Comparison of ENCODE assay signal across 10 mouse cellular contexts in the genomic region with DNA sequence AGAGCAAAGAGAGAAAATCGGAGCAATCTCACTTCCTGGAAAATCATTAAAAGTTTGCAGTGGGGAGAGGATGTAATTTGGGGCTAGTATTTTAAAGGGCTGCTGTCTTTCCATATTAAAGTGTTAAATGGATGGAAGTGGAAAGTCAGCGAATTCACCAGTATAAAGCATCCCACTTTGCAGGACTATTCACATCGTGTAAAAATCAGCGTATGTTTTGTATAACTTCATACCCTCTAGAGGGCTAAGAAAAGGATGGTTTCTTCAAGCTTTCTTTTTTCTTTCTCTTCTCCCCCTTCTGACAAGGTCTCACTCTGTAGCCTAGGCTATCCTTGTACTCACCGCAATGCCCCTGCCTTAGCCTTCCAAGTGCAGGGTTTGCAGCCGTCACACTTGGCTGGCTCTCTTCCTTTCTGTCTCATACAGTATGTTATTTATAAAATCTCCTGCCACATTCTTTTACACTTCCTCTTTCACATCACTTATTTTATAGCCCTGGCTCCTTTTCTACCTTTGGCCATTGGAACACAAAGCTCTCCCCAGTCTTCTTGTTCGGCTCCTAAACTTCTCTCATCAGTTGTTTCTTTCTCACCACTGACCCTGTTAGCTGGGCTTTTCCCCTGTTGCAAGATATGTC. TPM values are rescaled to one million over a fixed set of nuclear protein-coding genes. Genes with fewer than 3 reads are reported as not detected.
DNase-seq lines count a peak whose midpoint lies in the region; ATAC-seq and TF ChIP-seq lines count a peak whose summit lies in the region.
"Had no signal": no experiment of that assay in that cellular context is flagged by ENCODE, and none has a peak within 500 bp of the region (broad histone marks: within the 10 kb centered on the region; RNA-seq: fewer than 3 reads in every experiment).

No protein-coding gene starts in this region.

- no peak for DNase-seq in kidney, adult 9 months
- DNase-seq in Patski (ENCODE audit: low read depth, low spot score) = peak; percentile 25
- peak; percentile 38 for DNase-seq in naive thymus-derived CD4-positive, alpha-beta T cell, adult 2 months (ENCODE audit: low read depth)
- no peak for DNase-seq in left cerebral cortex, adult 8-10 months (ENCODE audit: low spot score in 2 of 2)
- DNase-seq in urinary bladder, postnatal 4 days (ENCODE audit: low spot score in 2 of 2) = no peak
- DNase-seq: cerebellum, adult 18-20 months had no signal

- H3K4me3 ChIP-seq in kidney, embryonic 16.5 days (ENCODE audit: low read length) = no peak overlapping the region
- H3K4me3 ChIP-seq in intestine, postnatal 0 days (ENCODE audit: low read depth, low read length) = peak overlapping the region; percentile 26
- H3K4me3 ChIP-seq in midbrain, embryonic 15.5 days = no peak overlapping the region
- H3K4me3 ChIP-seq: neural tube, embryonic 12.5 days had no signal

- no peaks in the 10 kb centered on the region for H3K27me3 ChIP-seq in kidney, embryonic 16.5 days (ENCODE audit: insufficient read depth, low read length)
- no peaks in the 10 kb centered on the region for H3K27me3 ChIP-seq in Patski
- H3K27me3 ChIP-seq in intestine, postnatal 0 days (replicated peaks; ENCODE audit: control insufficient read depth, insufficient read depth, low read length) = no peaks in the 10 kb centered on the region
- H3K27me3 ChIP-seq in midbrain, embryonic 15.5 days (replicated peaks) = no peaks in the 10 kb centered on the region
- H3K27me3 ChIP-seq: neural tube, embryonic 12.5 days had no signal

- WGBS in kidney, embryonic 16.5 days = 62% methylated on average over 7 of the region's 7 CpGs
- 58% methylated on average over 7 of the region's 7 CpGs for WGBS in intestine, postnatal 0 days
- WGBS in midbrain, embryonic 15.5 days = 90% methylated on average over 7 of the region's 7 CpGs

- H3K4me1 ChIP-seq in kidney, embryonic 16.5 days (ENCODE audit: insufficient read depth, low read length) = peaks cover 29% of the 10 kb centered on the region
- H3K4me1 ChIP-seq in intestine, postnatal 0 days (replicated peaks; ENCODE audit: control insufficient read depth, insufficient read depth, low read length) = peaks cover 2% of the 10 kb centered on the region; the same call in 1 of the 2 replicates
- peaks cover 21% of the 10 kb centered on the region for H3K4me1 ChIP-seq in midbrain, embryonic 15.5 days

- no peaks in the 10 kb centered on the region for H3K9me3 ChIP-seq in kidney, embryonic 16.5 days (ENCODE audit: low read length)
- H3K9me3 ChIP-seq in intestine, postnatal 0 days (ENCODE audit: control insufficient read depth) = no peaks in the 10 kb centered on the region
- no peaks in the 10 kb centered on the region for H3K9me3 ChIP-seq in midbrain, embryonic 15.5 days
- H3K9me3 ChIP-seq: neural tube, embryonic 12.5 days had no signal

- no peak for TF ChIP-seq CTCF in Patski (IDR thresholded peaks at IDR 0.05)
- TF ChIP-seq CTCF in intestine, postnatal 0 days (IDR thresholded peaks at IDR 0.05; ENCODE audit: low read depth) = no peak

- ATAC-seq in kidney, embryonic 16.5 days (ENCODE audit: low FRiP score, low TSS enrichment) = no peak
- no peak for ATAC-seq in Patski
- no peak for ATAC-seq in intestine, postnatal 0 days
- ATAC-seq in midbrain, embryonic 15.5 days (replicated peaks) = no peak

- CTCF ChIA-PET in Patski (lab: Charles Lee) = interaction anchor here (0.7 to 2.3 kb wide), 11 partner anchors 9 to 86 kb away, joined by 3 to 7 read pairs (median 5); no protein-coding TSS in a partner anchor

- no peak overlapping the region for H3K9ac ChIP-seq in kidney, embryonic 16.5 days (replicated peaks; ENCODE audit: low read length)
- no peak overlapping the region for H3K9ac ChIP-seq in intestine, postnatal 0 days (ENCODE audit: low read depth, low read length)
- no peak overlapping the region for H3K9ac ChIP-seq in midbrain, embryonic 15.5 days
- H3K9ac ChIP-seq: neural tube, embryonic 12.5 days had no signal

- H3K27ac ChIP-seq in kidney, embryonic 16.5 days (ENCODE audit: low read length) = peak overlapping the region; percentile 88
- H3K27ac ChIP-seq in intestine, postnatal 0 days (ENCODE audit: low read depth, low read length) = peak overlapping the region; percentile 96
- no peak overlapping the region for H3K27ac ChIP-seq in midbrain, embryonic 15.5 days
- H3K27ac ChIP-seq: neural tube, embryonic 12.5 days had no signal

- H3K4me2 ChIP-seq in kidney, embryonic 16.5 days (replicated peaks; ENCODE audit: low read depth, low read length) = peak overlapping the region; percentile 63; the same call in 1 of the 2 replicates
- H3K4me2 ChIP-seq in intestine, postnatal 0 days (replicated peaks; ENCODE audit: low read depth) = peak overlapping the region; percentile 72
- H3K4me2 ChIP-seq in midbrain, embryonic 15.5 days = no peak overlapping the region

- in situ Hi-C loops in Patski (cut with MboI; ENCODE audit: low pct_unique_long_range_greater_than_20kb) = loop anchor here (5.0 to 10.0 kb wide), 4 partner anchors 58 to 580 kb away; partner anchors contain the start of genes 2010109A12Rik, Ccni, Sept11 and Shroom3

- H3K36me3 ChIP-seq in kidney, embryonic 16.5 days (ENCODE audit: insufficient read depth, low read length) = 0 out of 2 replicates have a peak, but pooled peaks cover 3% of the 10 kb centered on the region
- H3K36me3 ChIP-seq in intestine, postnatal 0 days (ENCODE audit: control insufficient read depth, insufficient read depth) = no peaks in the 10 kb centered on the region
- H3K36me3 ChIP-seq in midbrain, embryonic 15.5 days (replicated peaks) = no peaks in the 10 kb centered on the region

- POLR2A ChIA-PET in Patski (lab: Charles Lee) = interaction anchor here (1.3 to 1.7 kb wide), 4 partner anchors 25 to 61 kb away, joined by 4 to 8 read pairs (median 5); partner anchors contain the start of genes 2010109A12Rik and Ccni

RNA-seq across cellular contexts. Expression of gene Ccng2, which starts 1.8 kb away (rescaled TPM):
- polyA plus RNA-seq in kidney, embryonic 16.5 days (2015; fragmentation: Nextera tagmentation; extraction: Ambion mirVana) = 63.9 and 67.4 TPM in 2 replicates
- 53.8 TPM for polyA plus RNA-seq in Patski (2021)
- polyA plus RNA-seq in intestine, postnatal 0 days (2015; fragmentation: Nextera tagmentation; extraction: Ambion mirVana) = 28.0 and 34.5 TPM in 2 replicates
- polyA plus RNA-seq in midbrain, embryonic 15.5 days (2015; fragmentation: Nextera tagmentation; extraction: Ambion mirVana) = 83.0 and 92.7 TPM in 2 replicates
- total RNA-seq in left cerebral cortex, adult 8-10 months (2022) = 10 to 100 TPM; 35.5 to 39.6 (median 38.0) TPM

RNA-seq across cellular contexts. Expression of gene 2010109A12Rik, which starts 59.0 kb away (rescaled TPM):
- polyA plus RNA-seq in kidney, embryonic 16.5 days (2015; fragmentation: Nextera tagmentation; extraction: Ambion mirVana) = 0.95 and 2.9 TPM in 2 replicates
- 0.17 TPM for polyA plus RNA-seq in Patski (2021)
- 1.0 and 1.3 TPM in 2 replicates for polyA plus RNA-seq in intestine, postnatal 0 days (2015; fragmentation: Nextera tagmentation; extraction: Ambion mirVana)
- 2.3 and 2.4 TPM in 2 replicates for polyA plus RNA-seq in midbrain, embryonic 15.5 days (2015; fragmentation: Nextera tagmentation; extraction: Ambion mirVana)
- total RNA-seq in left cerebral cortex, adult 8-10 months (2022) = 1 to 10 TPM in 2 of 4 experiments, under 1 TPM in 2; 0.40 to 1.3 (median 1.1) TPM

RNA-seq across cellular contexts. Expression of gene Ccni, which starts 59.0 kb away (rescaled TPM):
- 97.3 and 113 TPM in 2 replicates for polyA plus RNA-seq in kidney, embryonic 16.5 days (2015; fragmentation: Nextera tagmentation; extraction: Ambion mirVana)
- 239 TPM for polyA plus RNA-seq in Patski (2021)
- 68.1 and 71.0 TPM in 2 replicates for polyA plus RNA-seq in intestine, postnatal 0 days (2015; fragmentation: Nextera tagmentation; extraction: Ambion mirVana)
- polyA plus RNA-seq in midbrain, embryonic 15.5 days (2015; fragmentation: Nextera tagmentation; extraction: Ambion mirVana) = 136 and 143 TPM in 2 replicates
- 100 to 1,000 TPM; 272 to 320 (median 294) TPM for total RNA-seq in left cerebral cortex, adult 8-10 months (2022)

Comparison
In these comparisons a context has a peak if more than half of its experiments do, and no peak if none do; other contexts are left out.
1. DNase-seq: peak in Patski (single experiment) and naive thymus-derived CD4-positive, alpha-beta T cell, adult 2 months (single experiment); none in kidney, adult 9 months (single experiment), left cerebral cortex, adult 8-10 months (0 of 2) and urinary bladder, postnatal 4 days (0 of 2).